Mouse (Mus musculus) MN1 (cell line): ENCODE data around the gene D430019H16Rik.

Experiments
- DNase-seq: peaks from one replicate; pipeline ENCODE4 v3.0.0-alpha.2; 2016; ENCODE audit warnings: low spot score

The D430019H16Rik gene

GRCm38 (mm10) chr12:105490227-105490626 lies 36.6 kb downstream of the D430019H16Rik start:
- DNase-seq: no peak

GRCm38 (mm10) chr12:105490794-105491193 lies 37.1 kb downstream of the D430019H16Rik start:
- no peak for DNase-seq

GRCm38 (mm10) chr12:105494796-105495195 lies 41.1 kb downstream of the D430019H16Rik start:
- DNase-seq: no peak

GRCm38 (mm10) chr12:105497894-105498293 lies 44.2 kb downstream of the D430019H16Rik start:
- DNase-seq: peak; percentile 52

GRCm38 (mm10) chr12:105498423-105498822 lies 44.8 kb downstream of the D430019H16Rik start:
- DNase-seq: no peak

- no peak for DNase-seq
Measured at GRCm38 (mm10) chr12:105498842-105499241, 45.2 kb downstream of the D430019H16Rik start.

- peak; percentile 24 for DNase-seq
Measured at GRCm38 (mm10) chr12:105500940-105501339, 47.3 kb downstream of the D430019H16Rik start.

- DNase-seq: no peak
Measured at GRCm38 (mm10) chr12:105504736-105505135, 51.1 kb downstream of the D430019H16Rik start.

- DNase-seq: no peak
Measured at GRCm38 (mm10) chr12:105511109-105511508, 57.5 kb downstream of the D430019H16Rik start.

GRCm38 (mm10) chr12:105511671-105512502 lies 58.2 kb downstream of the D430019H16Rik start:
- DNase-seq: no peak

- no peak for DNase-seq
Measured at GRCm38 (mm10) chr12:105514111-105514510, 60.5 kb downstream of the D430019H16Rik start.

GRCm38 (mm10) chr12:105517026-105517675 lies 63.5 kb downstream of the D430019H16Rik start:
- DNase-seq: no peak

GRCm38 (mm10) chr12:105519851-105520250 lies 66.2 kb downstream of the D430019H16Rik start:
- no peak for DNase-seq

- no peak for DNase-seq
Measured at GRCm38 (mm10) chr12:105521170-105521762, 67.6 kb downstream of the D430019H16Rik start.

- no peak for DNase-seq
Measured at GRCm38 (mm10) chr12:105523737-105524136, 70.1 kb downstream of the D430019H16Rik start.

GRCm38 (mm10) chr12:105526186-105526585 lies 72.5 kb downstream of the D430019H16Rik start:
- DNase-seq: no peak

GRCm38 (mm10) chr12:105526829-105527228 lies 73.2 kb downstream of the D430019H16Rik start:
- DNase-seq: no peak

- no peak for DNase-seq
Measured at GRCm38 (mm10) chr12:105529545-105529944, 75.9 kb downstream of the D430019H16Rik start.

- peak; percentile 67 for DNase-seq
Measured at GRCm38 (mm10) chr12:105531724-105532371, 78.2 kb downstream of the D430019H16Rik start.

- DNase-seq: no peak
Measured at GRCm38 (mm10) chr12:105534842-105535241, 81.2 kb downstream of the D430019H16Rik start.

GRCm38 (mm10) chr12:105535968-105536760 lies 82.5 kb downstream of the D430019H16Rik start:
- no peak for DNase-seq
